Mouse (Mus musculus) spleen, postnatal 0 days (tissue): Measurements from ENCODE around the gene Rnf10. TPM values are rescaled to one million over a fixed set of nuclear protein-coding genes. Genes with fewer than 3 reads are reported as not detected.

Experiments used
- polyA plus RNA-seq: library from polyadenylated mRNA; unstranded; fragments of >200 nt; fragmentation: Nextera tagmentation; extraction: Ambion mirVana; gene quantifications from 2 replicates; pipeline ENCODE4 v1.2.1, GENCODE M21; 2015

The Rnf10 gene
- 123 and 127 TPM in 2 replicates for polyA plus RNA-seq

GRCm38 (mm10) chr5:115272812-115273548 is at the start of gene Rnf10:
TSS of gene Rnf10 (minus strand) at chr5:115272898.

GRCm38 (mm10) chr5:115300792-115301614 is 28.3 kb upstream of the Rnf10 start, which contains the start of gene Dynll1:
TSS of gene Dynll1 (minus strand) at chr5:115300999.

GRCm38 (mm10) chr5:115279226-115280049 is 6.7 kb upstream of the Rnf10 start, which contains the start of gene Coq5:
TSS of gene Coq5 (plus strand) at chr5:115279666.

GRCm38 (mm10) chr5:115235786-115236263 is 36.9 kb downstream of the Rnf10 start, which contains the start of gene Pop5:
TSS of gene Pop5 (plus strand) at chr5:115235836.

GRCm38 (mm10) chr5:115193669-115194625 is 78.8 kb downstream of the Rnf10 start, which contains the start of gene Cabp1:
TSS of gene Cabp1 (minus strand) at chr5:115194381.

Other genes with a start within 250 kb of the Rnf10 start
- 18.0 and 20.8 TPM in 2 replicates for gene Gm10401, start 174.6 kb downstream of the Rnf10 start, polyA plus RNA-seq
- 26.8 and 31.9 TPM in 2 replicates for gene Acads, start 153.6 kb downstream of the Rnf10 start, polyA plus RNA-seq
- gene Unc119b, start 137.9 kb downstream of the Rnf10 start, polyA plus RNA-seq: 9.1 and 11.9 TPM in 2 replicates
- 20.5 and 24.0 TPM in 2 replicates for gene Mlec, start 114.7 kb downstream of the Rnf10 start, polyA plus RNA-seq
- gene Cabp1, start 78.5 kb downstream of the Rnf10 start, polyA plus RNA-seq: 0.18 and 0.21 TPM in 2 replicates
- 83.2 and 92.6 TPM in 2 replicates for gene Pop5, start 37.1 kb downstream of the Rnf10 start, polyA plus RNA-seq
- 24.4 and 26.7 TPM in 2 replicates for gene Coq5, start 6.8 kb upstream of the Rnf10 start, polyA plus RNA-seq
- 759 and 787 TPM in 2 replicates for gene Dynll1, start 28.1 kb upstream of the Rnf10 start, polyA plus RNA-seq
- gene Srsf9, start 54.3 kb upstream of the Rnf10 start, polyA plus RNA-seq: 170 and 171 TPM in 2 replicates
- gene Gatc, start 68.3 kb upstream of the Rnf10 start, polyA plus RNA-seq: 12.9 and 13.4 TPM in 2 replicates
- 41.3 and 43.6 TPM in 2 replicates for gene Triap1, start 68.3 kb upstream of the Rnf10 start, polyA plus RNA-seq
- gene Cox6a1, start 76.1 kb upstream of the Rnf10 start, polyA plus RNA-seq: 789 and 831 TPM in 2 replicates
- gene Msi1, start 156.7 kb upstream of the Rnf10 start, polyA plus RNA-seq: 0.71 and 1.1 TPM in 2 replicates
- gene Pla2g1b, start 193.4 kb upstream of the Rnf10 start, polyA plus RNA-seq: 0.59 and 0.67 TPM in 2 replicates
- gene Sirt4, start 211.8 kb upstream of the Rnf10 start, polyA plus RNA-seq: 8.4 and 9.7 TPM in 2 replicates
- gene Pxn, start 233.8 kb upstream of the Rnf10 start, polyA plus RNA-seq: 18.6 and 26.8 TPM in 2 replicates